Mouse (Mus musculus): ENCODE data around the gene Ciao2a.

DNA sequence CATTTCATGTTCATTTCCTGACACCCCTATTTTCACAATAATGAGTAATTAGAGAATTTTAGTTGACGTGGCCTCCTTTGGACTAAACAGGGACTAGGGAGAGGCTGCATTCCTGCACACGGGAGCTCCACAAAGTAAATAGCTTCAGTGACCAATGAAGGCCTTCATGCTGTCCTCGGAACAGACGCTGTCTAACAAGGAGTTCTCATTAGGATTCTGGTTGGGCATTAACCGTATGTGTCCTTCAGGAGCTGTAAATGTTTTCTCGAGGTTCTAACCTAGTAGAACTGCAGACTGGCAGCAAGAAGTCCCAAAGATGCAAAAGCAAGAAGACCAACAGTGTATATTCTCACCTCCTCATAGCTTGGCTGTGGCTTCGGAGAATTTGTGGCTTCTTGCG, 21.2 kb upstream of the Ciao2a start:
- no peak for TF ChIP-seq POLR2A (IDR thresholded peaks at IDR 0.05; ENCODE audit: borderline replicate concordance, low read depth, low read length)
- TF ChIP-seq CTCF (IDR thresholded peaks at IDR 0.05; ENCODE audit: low read depth, low read length), result no peak
